10 mouse cellular contexts compared by ENCODE assay signal in the genomic region with DNA sequence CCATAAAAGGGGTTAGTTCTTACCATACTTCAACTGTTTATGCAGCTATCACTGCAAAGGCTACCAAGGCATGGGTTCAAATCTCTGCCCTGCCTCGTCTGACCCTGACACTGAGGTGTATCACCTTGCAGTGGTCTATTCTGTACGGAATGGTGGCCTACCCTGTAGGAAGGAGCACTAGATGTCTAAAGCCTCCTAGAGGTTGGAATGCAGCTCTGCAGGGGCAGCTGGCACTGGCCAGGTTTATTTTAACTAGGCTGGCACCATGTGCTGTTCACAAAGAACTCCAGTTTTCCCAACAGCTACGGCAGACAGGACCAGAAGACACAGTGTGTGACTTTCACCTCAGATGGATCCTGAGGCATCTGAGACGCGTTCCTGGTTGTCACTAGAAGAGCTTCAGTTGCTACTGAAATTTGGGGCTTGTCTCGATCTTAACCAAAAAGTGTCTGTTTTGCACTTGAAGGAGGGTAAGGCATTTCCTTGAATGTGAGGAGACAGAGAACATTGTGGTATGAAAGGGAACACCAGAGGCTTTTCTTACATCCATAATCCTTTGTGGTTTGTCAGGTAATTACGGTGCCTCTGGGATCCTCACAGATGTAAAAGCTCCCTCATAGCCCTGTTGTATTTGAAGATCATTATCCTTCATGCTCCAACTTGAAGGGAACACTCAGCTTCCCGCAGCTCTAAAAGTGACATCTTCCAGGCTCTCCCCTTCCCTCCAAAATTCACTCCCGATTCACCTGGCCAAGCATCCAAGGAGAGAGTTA.
DNase-seq lines count a peak whose midpoint lies in the region; ATAC-seq and TF ChIP-seq lines count a peak whose summit lies in the region.
"Had no signal": no experiment of that assay in that cellular context is flagged by ENCODE, and none has a peak within 500 bp of the region (broad histone marks: within the 10 kb centered on the region; RNA-seq: fewer than 3 reads in every experiment).

No protein-coding gene starts in this region.

- H3K27me3 ChIP-seq in midbrain, embryonic 11.5 days (ENCODE audit: control insufficient read depth, insufficient read depth, low read length), result no peaks in the 10 kb centered on the region
- no peaks in the 10 kb centered on the region for H3K27me3 ChIP-seq in midbrain, embryonic 13.5 days
- H3K27me3 ChIP-seq in kidney, adult 2 months (replicated peaks; ENCODE audit: control insufficient read depth, insufficient read depth, low read length), result no peaks in the 10 kb centered on the region
- no peaks in the 10 kb centered on the region for H3K27me3 ChIP-seq in stomach, postnatal 0 days (ENCODE audit: control insufficient read depth, insufficient read depth, low read length)
- H3K27me3 ChIP-seq: hindbrain, embryonic 15.5 days; Patski had no signal

- H3K9me3 ChIP-seq in midbrain, embryonic 11.5 days (ENCODE audit: control insufficient read depth, low read length), result no peaks in the 10 kb centered on the region
- no peaks in the 10 kb centered on the region for H3K9me3 ChIP-seq in midbrain, embryonic 13.5 days
- H3K9me3 ChIP-seq in stomach, postnatal 0 days (ENCODE audit: control insufficient read depth, low read length), result no peaks in the 10 kb centered on the region
- H3K9me3 ChIP-seq: hindbrain, embryonic 15.5 days had no signal

- H3K4me2 ChIP-seq in midbrain, embryonic 11.5 days, result no peak overlapping the region
- no peak overlapping the region for H3K4me2 ChIP-seq in midbrain, embryonic 13.5 days (replicated peaks)
- H3K4me2 ChIP-seq in stomach, postnatal 0 days (replicated peaks; ENCODE audit: low read depth), result no peak overlapping the region
- H3K4me2 ChIP-seq: hindbrain, embryonic 15.5 days had no signal

- H3K4me3 ChIP-seq in midbrain, embryonic 11.5 days (ENCODE audit: low read depth, low read length), result no peak overlapping the region
- no peak overlapping the region for H3K4me3 ChIP-seq in midbrain, embryonic 13.5 days (replicated peaks)
- H3K4me3 ChIP-seq in kidney, adult 2 months (ENCODE audit: insufficient read depth, low read depth, low read length), result no peak overlapping the region
- no peak overlapping the region for H3K4me3 ChIP-seq in stomach, postnatal 0 days (ENCODE audit: low read depth, low read length)
- H3K4me3 ChIP-seq: hindbrain, embryonic 15.5 days had no signal

- H3K9ac ChIP-seq in midbrain, embryonic 11.5 days (ENCODE audit: low read length), result no peak overlapping the region
- no peak overlapping the region for H3K9ac ChIP-seq in midbrain, embryonic 13.5 days (replicated peaks)
- no peak overlapping the region for H3K9ac ChIP-seq in stomach, postnatal 0 days (ENCODE audit: low read length)
- H3K9ac ChIP-seq: hindbrain, embryonic 15.5 days had no signal

- no peak for TF ChIP-seq POLR2A in kidney, adult 2 months (IDR thresholded peaks at IDR 0.05; ENCODE audit: low read depth, low read length)

- peak; percentile 55; the same call in 1 of the 2 replicates for TF ChIP-seq CTCF in kidney, adult 2 months (conservative IDR thresholded peaks at IDR 0.05; ENCODE audit: insufficient read depth, insufficient read length, low read depth, low read length)
- peak; percentile 60 for TF ChIP-seq CTCF in stomach, postnatal 0 days (IDR thresholded peaks at IDR 0.05; ENCODE audit: low read depth)

- no peaks in the 10 kb centered on the region for H3K4me1 ChIP-seq in midbrain, embryonic 11.5 days (ENCODE audit: control insufficient read depth, insufficient read depth, low read length)
- 0 out of 2 replicates have a peak, but pooled peaks cover 7% of the 10 kb centered on the region for H3K4me1 ChIP-seq in midbrain, embryonic 13.5 days (replicated peaks)
- H3K4me1 ChIP-seq in kidney, adult 2 months (ENCODE audit: control insufficient read depth, insufficient read depth, low read length), result peaks cover 21% of the 10 kb centered on the region
- no peaks in the 10 kb centered on the region for H3K4me1 ChIP-seq in stomach, postnatal 0 days (replicated peaks; ENCODE audit: control insufficient read depth, insufficient read depth)

- H3K27ac ChIP-seq in midbrain, embryonic 11.5 days (ENCODE audit: low read depth, low read length), result no peak overlapping the region
- H3K27ac ChIP-seq in midbrain, embryonic 13.5 days, result no peak overlapping the region
- no peak overlapping the region for H3K27ac ChIP-seq in kidney, adult 2 months (ENCODE audit: insufficient read depth, low read depth, low read length)
- H3K27ac ChIP-seq in stomach, postnatal 0 days (replicated peaks), result no peak overlapping the region
- H3K27ac ChIP-seq: hindbrain, embryonic 15.5 days had no signal

- no peak for TF ChIP-seq EP300 in stomach, postnatal 0 days (optimal IDR thresholded peaks at IDR 0.05)

- 85% methylated on average over 9 of the region's 9 CpGs for WGBS in midbrain, embryonic 11.5 days
- WGBS in midbrain, embryonic 13.5 days, result 86% methylated on average over 9 of the region's 9 CpGs
- 78% methylated on average over 9 of the region's 9 CpGs for WGBS in kidney, adult 2 months
- 77% methylated on average over 9 of the region's 9 CpGs for WGBS in stomach, postnatal 0 days

- no peak for ATAC-seq in midbrain, embryonic 11.5 days (ENCODE audit: low FRiP score)
- ATAC-seq in midbrain, embryonic 13.5 days, result no peak
- ATAC-seq in stomach, postnatal 0 days (ENCODE audit: low FRiP score, low TSS enrichment), result no peak
- ATAC-seq: Patski had no signal

- H3K36me3 ChIP-seq in midbrain, embryonic 11.5 days (ENCODE audit: control insufficient read depth, insufficient read depth, low read length), result no peaks in the 10 kb centered on the region
- H3K36me3 ChIP-seq in midbrain, embryonic 13.5 days, result no peaks in the 10 kb centered on the region
- H3K36me3 ChIP-seq in kidney, adult 2 months (ENCODE audit: control insufficient read depth, insufficient read depth, low read length), result no peaks in the 10 kb centered on the region; the same call in 1 of the 2 replicates
- H3K36me3 ChIP-seq in stomach, postnatal 0 days (ENCODE audit: control insufficient read depth, insufficient read depth, low read length), result no peaks in the 10 kb centered on the region
- H3K36me3 ChIP-seq: hindbrain, embryonic 15.5 days had no signal

- DNase-seq in heart, postnatal 4 days, result peak; percentile 31
- no peak for DNase-seq in heart, adult 18-20 months
- peak; percentile 83 for DNase-seq in midbrain, embryonic 11.5 days (ENCODE audit: low spot score, missing footprints)
- peak; percentile 61 for DNase-seq in kidney, adult 2 months
- peak; percentile 21 for DNase-seq in stomach, postnatal 0 days (ENCODE audit: low spot score)
- no peak for DNase-seq in adrenal gland, postnatal 10 days
- DNase-seq: thymus, postnatal 14 days had no signal

Comparison
In these comparisons a context has a peak if more than half of its experiments do, and no peak if none do; other contexts are left out.
1. DNase-seq: peak in heart, postnatal 4 days (single experiment), midbrain, embryonic 11.5 days (single experiment), kidney, adult 2 months (single experiment) and stomach, postnatal 0 days (single experiment); none in heart, adult 18-20 months (0 of 2) and adrenal gland, postnatal 10 days (single experiment).